Comparison of ENCODE assay signal across 8 mouse cellular contexts in the genomic region with DNA sequence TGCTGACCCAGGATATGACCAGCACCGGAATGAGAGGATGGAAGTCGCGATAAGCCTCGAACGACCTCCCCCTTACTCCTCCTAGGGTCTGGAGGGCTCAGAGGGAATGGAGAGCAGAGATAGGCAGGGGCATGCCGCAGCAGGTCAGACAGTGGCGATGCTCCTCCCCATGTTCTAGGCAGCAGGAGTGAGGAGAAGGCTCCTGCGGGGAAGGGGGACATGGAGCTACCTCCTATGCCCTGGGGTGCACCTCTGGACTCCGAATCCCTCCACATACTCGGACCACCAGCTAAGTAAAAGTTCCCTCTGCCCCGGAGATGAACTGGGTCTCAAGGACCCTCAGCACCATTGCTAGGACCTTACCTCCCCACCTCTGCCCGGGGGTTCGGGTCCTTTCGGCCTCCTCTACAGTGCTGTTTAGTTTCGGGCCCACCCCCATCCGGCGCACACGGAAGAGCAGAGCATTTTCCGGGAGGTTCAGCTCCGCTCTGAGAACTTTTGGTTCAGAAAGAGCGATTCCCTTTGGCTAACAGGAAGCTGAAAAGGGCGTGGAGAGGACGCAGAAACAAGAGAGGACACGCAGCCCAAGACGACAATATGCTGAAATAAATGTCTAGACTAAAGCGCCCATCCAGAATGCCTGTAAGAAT. TPM values are rescaled to one million over a fixed set of nuclear protein-coding genes. Genes with fewer than 3 reads are reported as not detected.
A peak's percentile ranks its signal among the peaks of the same experiment; 100 is the strongest.
DNase-seq lines count a peak whose midpoint lies in the region; ATAC-seq and TF ChIP-seq lines count a peak whose summit lies in the region.

No protein-coding gene starts in this region.

- H3K27me3 ChIP-seq in heart, embryonic 14.5 days (ENCODE audit: control insufficient read depth, insufficient read depth, low read length), result no peaks in the 10 kb centered on the region

- H3K4me2 ChIP-seq in heart, embryonic 14.5 days (ENCODE audit: low read length), result peak overlapping the region; percentile 92

- H3K9ac ChIP-seq in heart, embryonic 14.5 days (ENCODE audit: low read length), result peak overlapping the region; percentile 78

- TF ChIP-seq CTCF in brain, embryonic 14.5 days (IDR thresholded peaks at IDR 0.05; ENCODE audit: borderline replicate concordance, extremely low read depth, insufficient read depth, insufficient read length), result no peak

- TF ChIP-seq POLR2A in brain, embryonic 14.5 days (IDR thresholded peaks at IDR 0.05; ENCODE audit: borderline replicate concordance, extremely low read depth, insufficient read depth, insufficient read length, poor library complexity, severe bottlenecking), result no peak

- peak; percentile 68 for ATAC-seq in heart, embryonic 14.5 days (ENCODE audit: insufficient number of reproducible peaks, insufficient read depth, low FRiP score, low read depth)
- ATAC-seq in megakaryocyte, adult 5-6 weeks (ENCODE audit: poor library complexity, severe bottlenecking), result peak; percentile 31; the same call in 1 of the 2 replicates
- no peak for ATAC-seq in monocyte, adult 5-6 weeks (replicated peaks; ENCODE audit: insufficient number of reproducible peaks, low FRiP score, low TSS enrichment, poor library complexity, severe bottlenecking)

- no peaks in the 10 kb centered on the region for H3K9me3 ChIP-seq in heart, embryonic 14.5 days (ENCODE audit: control insufficient read depth, low read length)

- H3K4me3 ChIP-seq in heart, embryonic 14.5 days (ENCODE audit: control insufficient read depth in 1 of 2, insufficient read depth in 1 of 2, low read depth in 1 of 2, low read length in 2 of 2), result peak overlapping the region; percentile 69 to 72

- peak overlapping the region; percentile 63 to 85 for H3K27ac ChIP-seq in heart, embryonic 14.5 days (replicated peaks in 1 of 2; ENCODE audit: control insufficient read depth in 1 of 2, insufficient read depth in 1 of 2, low read depth in 2 of 2, low read length in 2 of 2)

- DNase-seq in adrenal gland, postnatal 10 days, result peak; percentile 17
- no peak for DNase-seq in adrenal gland, adult 2 months
- peak; percentile 18 for DNase-seq in brain, embryonic 14.5 days (ENCODE audit: low read depth)
- DNase-seq in kidney, postnatal 14 days, result peak; percentile 22
- peak; percentile 12 for DNase-seq in yolk sac, embryonic 10.5 days (ENCODE audit: low spot score)

- WGBS in heart, embryonic 14.5 days, result 2% methylated on average over 26 of the region's 26 CpGs

- H3K36me3 ChIP-seq in heart, embryonic 14.5 days (ENCODE audit: control insufficient read depth, insufficient read depth, low read length), result no peaks in the 10 kb centered on the region

- H3K4me1 ChIP-seq in heart, embryonic 14.5 days (ENCODE audit: control insufficient read depth in 2 of 2, insufficient read depth in 2 of 2, low read length in 2 of 2), result peaks cover 6 to 18% of the 10 kb centered on the region in 2 experiments; a peak in 2 of 4 replicates

RNA-seq across cellular contexts. Expression of gene Dgkh, which starts 7.1 kb away (rescaled TPM):
- total RNA-seq in adrenal gland, postnatal 10 days (2021), result 10 to 100 TPM in 1 of 2 experiments, 1 to 10 TPM in 1; 9.8 to 11.9 TPM
- 1 to 10 TPM; 6.9 to 7.0 TPM for total RNA-seq in adrenal gland, adult 2 months (2021)
- polyA plus RNA-seq in adrenal gland, adult 2 months (2012; rRNA removed), result 0.58 and 0.59 TPM in 2 replicates
- 3.8 and 4.9 TPM in 2 replicates for polyA plus RNA-seq in brain, embryonic 14.5 days (2012; rRNA removed)
- 2.8 and 3.6 TPM in 2 replicates for polyA plus RNA-seq in heart, embryonic 14.5 days (2014; fragmentation: Nextera tagmentation; extraction: Ambion mirVana)
- 4.8 and 5.9 TPM in 2 replicates for total RNA-seq in megakaryocyte, adult 5-6 weeks (2015)
- total RNA-seq in megakaryocyte, adult 5-6 weeks (2017), result 3.5 and 5.9 TPM in 2 replicates
- 13.9 to 19.2 TPM (median 17.9 TPM) in 3 replicates for total RNA-seq in monocyte, adult 5-6 weeks (2017)
